Mouse (Mus musculus) forebrain, embryonic 15.5 days (tissue): Measurements from ENCODE around the gene Msl1. TPM values are rescaled to one million over a fixed set of nuclear protein-coding genes. Genes with fewer than 3 reads are reported as not detected.

ENCODE experiments used
- ATAC-seq: fragments of 200-750 bp; cut with Nextera tagmentation; replicated peaks from 2 replicates; pipeline ENCODE4 v1.8.0; 2017; ENCODE audit warnings: mild to moderate bottlenecking, moderate TSS enrichment, moderate library complexity
- H3K27ac ChIP-seq: fragments of 300-500 bp; sonication (generic); replicated peaks from 2 replicates; pipeline ENCODE4 v1.5.1; 2015; ENCODE audit warnings: mild to moderate bottlenecking, inconsistent platforms
- H3K27me3 ChIP-seq: fragments of 300-500 bp; sonication (generic); 2 replicates; pipeline ENCODE4 v1.6.1; 2015; ENCODE audit warnings: inconsistent platforms
- H3K36me3 ChIP-seq: fragments of 300-500 bp; sonication (generic); 2 replicates; pipeline ENCODE4 v1.6.1; 2015; ENCODE audit warnings: mild to moderate bottlenecking, inconsistent platforms
- H3K4me1 ChIP-seq: fragments of 300-500 bp; sonication (generic); 2 replicates; pipeline ENCODE4 v1.6.1; 2015; ENCODE audit warnings: inconsistent platforms
- H3K4me2 ChIP-seq: fragments of 300-500 bp; sonication (generic); replicated peaks from 2 replicates; pipeline ENCODE4 v1.6.1; 2015; ENCODE audit warnings: mild to moderate bottlenecking, inconsistent platforms
- H3K4me3 ChIP-seq: fragments of 300-500 bp; sonication (generic); 2 replicates; pipeline ENCODE4 v1.5.1; 2015; ENCODE audit warnings: mild to moderate bottlenecking, inconsistent platforms
- H3K9ac ChIP-seq: fragments of 300-500 bp; sonication (generic); replicated peaks from 2 replicates; pipeline ENCODE4 v1.6.1; 2015; ENCODE audit warnings: mild to moderate bottlenecking, inconsistent platforms
- H3K9me3 ChIP-seq: fragments of 300-500 bp; sonication (generic); 2 replicates; pipeline ENCODE4 v1.6.1; 2016; ENCODE audit warnings: inconsistent platforms
- WGBS: fragments of 180-500 bp; shearing (Covaris S2); methylation state at CpG from one replicate; pipeline ENCODE4 v1.1.7; 2015; ENCODE audit warnings: mixed read lengths; 5-methylcytosine and 5-hydroxymethylcytosine counted together
- polyA plus RNA-seq: library from polyadenylated mRNA; unstranded; fragments of >200 nt; fragmentation: Nextera tagmentation; extraction: Ambion mirVana; gene quantifications from 2 replicates; pipeline ENCODE4 v1.2.1, GENCODE M21; 2015

The Msl1 gene
- polyA plus RNA-seq, 1 experiment from 2014 or later: 31.7 TPM

- ATAC-seq: no peak
- peaks cover 66% of the 10 kb centered on the region for H3K4me1 ChIP-seq
- H3K4me3 ChIP-seq: no peak overlapping the region
- H3K9ac ChIP-seq: no peak overlapping the region
- H3K4me2 ChIP-seq: no peak overlapping the region
- H3K27ac ChIP-seq: 0 out of 2 replicates have a peak overlapping the region, but pooled peaks have one; percentile 25
- H3K27me3 ChIP-seq: no peaks in the 10 kb centered on the region
- WGBS: 87% methylated on average over 5 of the region's 5 CpGs
- H3K9me3 ChIP-seq: no peaks in the 10 kb centered on the region
- H3K36me3 ChIP-seq: peaks cover 33% of the 10 kb centered on the region
Observed at GRCm38 (mm10) chr11:98753264-98753663, 42.1 kb upstream of the Msl1 start.

DNA sequence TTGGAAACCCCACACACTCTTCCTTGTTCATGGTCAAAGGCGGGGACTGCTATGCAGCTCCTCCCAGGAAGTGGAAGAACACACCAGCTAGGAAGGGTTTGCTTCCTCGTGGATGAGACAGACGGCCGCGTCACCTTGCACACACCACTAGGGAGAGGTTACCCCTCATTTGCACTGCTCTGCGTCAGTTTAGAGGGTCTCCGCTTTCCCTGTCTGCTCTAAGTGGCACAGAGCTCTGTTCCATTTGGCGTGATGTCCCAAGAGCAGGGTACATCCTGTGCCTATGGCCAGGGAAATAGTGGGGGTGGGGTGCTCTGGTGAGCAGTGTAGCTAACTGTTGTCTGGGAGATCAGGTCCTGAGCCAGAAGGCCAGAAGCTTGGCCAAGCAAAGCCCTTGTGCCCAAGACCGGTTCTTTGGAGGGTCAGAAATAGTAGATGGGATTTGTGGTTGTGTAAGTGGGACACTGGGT lies 41.1 kb upstream of the Msl1 start:
- Histone ChIP-seq H3K4me2 (no peak overlapping the region), H3K9ac (no peak overlapping the region; the same call in 1 of the 2 replicates), H3K4me1 (peaks cover 57% of the 10 kb centered on the region), H3K4me3 (no peak overlapping the region), H3K9me3 (no peaks in the 10 kb centered on the region), H3K27me3 (no peaks in the 10 kb centered on the region), H3K36me3 (peaks cover 38% of the 10 kb centered on the region), H3K27ac (peak overlapping the region; percentile 25; the same call in 1 of the 2 replicates)
- 79% methylated on average over 9 of the region's 9 CpGs for WGBS
- ATAC-seq: no peak

GRCm38 (mm10) chr11:98754621-98755181 lies 40.6 kb upstream of the Msl1 start:
- H3K4me3 ChIP-seq: no peak overlapping the region
- no peaks in the 10 kb centered on the region for H3K27me3 ChIP-seq
- H3K4me1 ChIP-seq: peaks cover 52% of the 10 kb centered on the region
- no peaks in the 10 kb centered on the region for H3K9me3 ChIP-seq
- no peak overlapping the region for H3K4me2 ChIP-seq
- peaks cover 41% of the 10 kb centered on the region for H3K36me3 ChIP-seq
- peak overlapping the region; percentile 25; the same call in 1 of the 2 replicates for H3K27ac ChIP-seq
- 20% methylated on average over 7 of the region's 7 CpGs for WGBS
- no peak for ATAC-seq
- H3K9ac ChIP-seq: no peak overlapping the region

GRCm38 (mm10) chr11:98755726-98756380 lies 39.5 kb upstream of the Msl1 start:
- no peaks in the 10 kb centered on the region for H3K9me3 ChIP-seq
- no peaks in the 10 kb centered on the region for H3K27me3 ChIP-seq
- H3K9ac ChIP-seq: no peak overlapping the region
- peaks cover 40% of the 10 kb centered on the region for H3K4me1 ChIP-seq
- no peak overlapping the region for H3K4me3 ChIP-seq
- WGBS: 96% methylated on average over 6 of the region's 6 CpGs
- no peak overlapping the region for H3K27ac ChIP-seq
- no peak overlapping the region for H3K4me2 ChIP-seq
- ATAC-seq: no peak
- peaks cover 51% of the 10 kb centered on the region for H3K36me3 ChIP-seq

DNA sequence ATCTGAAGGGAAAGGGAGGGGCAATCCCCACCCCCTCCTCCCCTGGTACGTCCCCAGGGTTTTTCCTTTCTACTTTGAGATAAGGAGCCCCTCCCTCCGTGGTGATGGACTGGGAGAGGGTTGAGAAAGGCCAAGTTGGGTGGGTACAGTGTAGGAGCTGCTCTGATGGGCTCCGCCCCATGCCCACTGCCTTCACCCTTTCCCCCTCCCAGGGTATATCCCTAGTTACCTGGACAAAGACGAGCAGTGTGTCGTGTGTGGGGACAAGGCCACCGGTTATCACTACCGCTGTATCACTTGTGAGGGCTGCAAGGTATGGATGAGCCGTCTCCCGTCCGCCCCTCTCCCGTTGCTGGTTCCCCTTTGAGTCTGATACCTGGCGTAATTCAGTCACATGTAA lies 38.6 kb upstream of the Msl1 start:
- ATAC-seq: no peak
- Histone ChIP-seq H3K9ac (no peak overlapping the region), H3K4me2 (no peak overlapping the region), H3K4me1 (peaks cover 32% of the 10 kb centered on the region), H3K27ac (no peak overlapping the region), H3K27me3 (no peaks in the 10 kb centered on the region), H3K4me3 (no peak overlapping the region), H3K36me3 (peaks cover 58% of the 10 kb centered on the region), H3K9me3 (no peaks in the 10 kb centered on the region)
- WGBS: 88% methylated on average over 12 of the region's 12 CpGs

- Histone ChIP-seq H3K4me2 (no peak overlapping the region), H3K9ac (no peak overlapping the region), H3K27me3 (no peaks in the 10 kb centered on the region), H3K9me3 (no peaks in the 10 kb centered on the region), H3K4me3 (no peak overlapping the region), H3K36me3 (peaks cover 77% of the 10 kb centered on the region), H3K27ac (no peak overlapping the region), H3K4me1 (peaks cover 25% of the 10 kb centered on the region)
- WGBS: 92% methylated on average over 4 of the region's 4 CpGs
- no peak for ATAC-seq
Observed at GRCm38 (mm10) chr11:98761939-98762338, 33.4 kb upstream of the Msl1 start.

DNA sequence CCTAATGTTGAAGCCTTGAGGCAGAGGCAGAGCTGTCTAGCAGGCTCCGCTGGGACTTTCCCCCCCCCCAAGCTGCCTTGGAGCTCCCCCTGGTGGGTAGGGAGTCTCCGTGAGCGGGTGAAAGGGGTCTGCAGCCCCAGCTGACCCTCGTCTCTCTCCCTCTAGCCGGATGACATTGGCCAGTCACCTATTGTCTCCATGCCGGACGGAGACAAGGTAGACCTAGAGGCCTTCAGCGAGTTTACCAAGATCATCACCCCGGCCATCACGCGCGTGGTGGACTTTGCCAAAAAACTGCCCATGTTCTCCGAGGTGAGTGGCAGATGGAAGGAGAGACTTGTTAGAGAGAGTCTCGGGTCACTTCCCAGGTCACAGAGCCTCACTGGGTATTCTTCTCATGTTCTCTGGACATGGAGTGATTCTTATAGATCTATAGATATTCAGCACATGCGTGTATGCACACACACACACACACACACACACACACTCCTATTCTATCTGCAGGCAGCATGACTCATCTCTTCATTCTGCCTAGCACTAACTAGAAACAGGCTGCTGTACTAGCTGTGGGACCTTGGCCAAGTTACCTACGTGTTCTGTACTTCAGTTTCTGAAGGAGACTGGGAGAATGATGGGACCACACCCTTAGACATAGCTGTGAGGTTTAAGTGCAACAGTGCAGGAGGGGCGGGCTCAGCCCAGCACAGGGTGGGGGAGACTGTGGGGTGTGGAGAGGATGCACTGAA lies 32.4 kb upstream of the Msl1 start:
- Histone ChIP-seq H3K9ac (no peak overlapping the region), H3K9me3 (no peaks in the 10 kb centered on the region), H3K4me1 (peaks cover 35% of the 10 kb centered on the region), H3K27me3 (no peaks in the 10 kb centered on the region), H3K36me3 (peaks cover 69% of the 10 kb centered on the region), H3K27ac (no peak overlapping the region), H3K4me3 (no peak overlapping the region), H3K4me2 (no peak overlapping the region)
- ATAC-seq: no peak
- 66% methylated on average over 17 of the region's 17 CpGs for WGBS

DNA sequence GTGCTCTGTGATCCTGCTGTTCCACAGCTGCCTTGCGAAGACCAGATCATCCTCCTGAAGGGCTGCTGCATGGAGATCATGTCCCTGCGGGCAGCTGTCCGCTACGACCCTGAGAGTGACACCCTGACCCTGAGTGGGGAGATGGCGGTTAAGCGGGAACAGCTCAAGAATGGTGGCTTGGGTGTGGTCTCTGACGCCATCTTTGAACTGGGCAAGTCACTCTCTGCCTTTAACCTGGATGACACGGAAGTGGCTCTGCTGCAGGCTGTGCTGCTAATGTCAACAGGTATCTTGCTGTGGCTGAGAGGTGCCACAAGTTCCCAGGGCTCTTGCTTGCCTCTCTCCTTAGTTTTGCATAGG lies 31.8 kb upstream of the Msl1 start:
- Histone ChIP-seq H3K4me3 (no peak overlapping the region), H3K4me1 (peaks cover 41% of the 10 kb centered on the region), H3K27me3 (no peaks in the 10 kb centered on the region), H3K27ac (no peak overlapping the region), H3K36me3 (peaks cover 68% of the 10 kb centered on the region), H3K4me2 (no peak overlapping the region), H3K9ac (no peak overlapping the region), H3K9me3 (no peaks in the 10 kb centered on the region)
- 89% methylated on average over 8 of the region's 8 CpGs for WGBS
- ATAC-seq: no peak

DNA sequence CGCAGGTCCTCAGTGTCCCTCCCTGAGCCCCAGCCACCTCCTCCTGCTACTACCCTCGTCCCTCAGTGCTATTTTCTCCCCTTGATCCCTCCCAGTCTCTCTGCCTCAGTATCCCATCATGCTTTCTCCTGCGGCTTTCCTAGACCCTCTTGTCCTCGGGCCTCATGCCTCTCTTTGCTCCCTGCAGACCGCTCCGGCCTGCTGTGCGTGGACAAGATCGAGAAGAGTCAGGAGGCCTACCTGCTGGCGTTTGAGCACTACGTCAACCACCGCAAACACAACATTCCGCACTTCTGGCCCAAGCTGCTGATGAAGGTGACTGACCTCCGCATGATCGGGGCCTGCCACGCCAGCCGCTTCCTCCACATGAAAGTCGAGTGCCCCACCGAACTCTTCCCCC lies 31.2 kb upstream of the Msl1 start:
- Histone ChIP-seq H3K27me3 (no peaks in the 10 kb centered on the region), H3K4me2 (no peak overlapping the region), H3K4me3 (no peak overlapping the region), H3K36me3 (peaks cover 71% of the 10 kb centered on the region), H3K9me3 (no peaks in the 10 kb centered on the region), H3K27ac (no peak overlapping the region), H3K4me1 (peaks cover 47% of the 10 kb centered on the region), H3K9ac (no peak overlapping the region)
- no peak for ATAC-seq
- WGBS: 88% methylated on average over 18 of the region's 18 CpGs

DNA sequence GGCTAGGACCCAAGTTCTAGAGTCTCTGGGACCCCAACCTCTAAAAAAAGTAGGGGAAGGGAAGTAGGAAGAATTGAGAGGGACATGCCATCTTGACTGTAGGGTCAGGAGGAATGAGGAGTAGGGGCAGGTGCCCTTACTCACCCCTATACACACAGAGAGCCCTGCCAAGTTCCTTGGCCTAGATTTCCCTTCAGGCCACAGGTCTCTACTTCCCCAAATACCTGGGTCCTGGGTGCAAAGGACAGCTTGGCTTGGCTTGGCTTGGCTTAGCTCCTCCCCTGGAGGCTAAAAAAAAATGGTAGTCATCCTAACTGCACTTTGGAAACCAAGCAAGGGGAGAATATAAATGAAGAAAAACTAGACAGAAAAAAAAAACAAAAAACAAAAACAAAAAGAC lies 30.6 kb upstream of the Msl1 start:
- H3K9ac ChIP-seq: no peak overlapping the region
- no peaks in the 10 kb centered on the region for H3K27me3 ChIP-seq
- H3K36me3 ChIP-seq: peaks cover 74% of the 10 kb centered on the region
- H3K9me3 ChIP-seq: no peaks in the 10 kb centered on the region
- ATAC-seq: no peak
- no peak overlapping the region for H3K4me3 ChIP-seq
- H3K4me2 ChIP-seq: no peak overlapping the region
- peak overlapping the region; percentile 81 for H3K27ac ChIP-seq
- peaks cover 50% of the 10 kb centered on the region for H3K4me1 ChIP-seq

- Histone ChIP-seq H3K27me3 (no peaks in the 10 kb centered on the region), H3K4me2 (no peak overlapping the region), H3K27ac (peak overlapping the region; percentile 81), H3K4me1 (peaks cover 58% of the 10 kb centered on the region), H3K9ac (0 out of 2 replicates have a peak overlapping the region, but pooled peaks have one; percentile 24), H3K9me3 (no peaks in the 10 kb centered on the region), H3K4me3 (no peak overlapping the region), H3K36me3 (peaks cover 75% of the 10 kb centered on the region)
- 27% methylated on average over 9 of the region's 9 CpGs for WGBS
- ATAC-seq: no peak
Observed at GRCm38 (mm10) chr11:98765421-98766309, 29.7 kb upstream of the Msl1 start.
